8 mouse cellular contexts compared by ENCODE assay signal in the genomic region with DNA sequence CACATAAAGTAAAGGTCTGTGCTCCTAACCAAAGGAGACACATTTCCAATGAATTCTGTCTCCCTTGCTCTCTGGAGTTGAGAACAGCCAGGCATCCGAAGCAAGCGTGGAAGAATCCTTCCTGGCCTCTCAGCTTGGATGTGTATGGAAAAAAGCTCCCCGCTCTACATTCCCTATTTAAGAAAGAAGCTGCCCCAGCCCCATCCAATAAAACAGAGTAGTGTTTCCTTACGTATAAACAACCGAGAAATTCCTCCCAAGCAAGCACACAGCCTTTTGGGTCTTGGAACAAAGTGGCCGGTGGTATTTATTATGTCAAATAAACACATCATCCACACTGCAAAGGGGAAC.
DNase-seq lines count a peak whose midpoint lies in the region; ATAC-seq lines count a peak whose summit lies in the region.

No protein-coding gene starts in this region.

- intact Hi-C loops in heart, postnatal 14 days (cut with DNase I) = loop anchor here (5.0 kb wide), 1 partner anchor 90 kb away; no protein-coding TSS in a partner anchor

- no peaks in the 10 kb centered on the region for H3K9me3 ChIP-seq in heart, embryonic 12.5 days (replicated peaks)
- no peaks in the 10 kb centered on the region for H3K9me3 ChIP-seq in embryonic facial prominence, embryonic 12.5 days
- H3K9me3 ChIP-seq in hindbrain, embryonic 14.5 days (ENCODE audit: control insufficient read depth, low read length) = no peaks in the 10 kb centered on the region
- H3K9me3 ChIP-seq in midbrain, embryonic 10.5 days (replicated peaks) = peaks cover 5% of the 10 kb centered on the region; the same call in 1 of the 2 replicates

- H3K4me1 ChIP-seq in heart, embryonic 12.5 days (replicated peaks) = peaks cover 26% of the 10 kb centered on the region
- H3K4me1 ChIP-seq in embryonic facial prominence, embryonic 12.5 days = peaks cover 22% of the 10 kb centered on the region; the same call in 1 of the 2 replicates
- H3K4me1 ChIP-seq in hindbrain, embryonic 14.5 days (replicated peaks; ENCODE audit: control insufficient read depth, insufficient read depth, low read length) = 0 out of 2 replicates have a peak, but pooled peaks cover 5% of the 10 kb centered on the region
- H3K4me1 ChIP-seq in midbrain, embryonic 10.5 days = peaks cover 29% of the 10 kb centered on the region

- H3K36me3 ChIP-seq in heart, embryonic 12.5 days = no peaks in the 10 kb centered on the region; the same call in 1 of the 2 replicates
- H3K36me3 ChIP-seq in embryonic facial prominence, embryonic 12.5 days = no peaks in the 10 kb centered on the region
- H3K36me3 ChIP-seq in hindbrain, embryonic 14.5 days (replicated peaks; ENCODE audit: control insufficient read depth, insufficient read depth) = no peaks in the 10 kb centered on the region
- H3K36me3 ChIP-seq in midbrain, embryonic 10.5 days = no peaks in the 10 kb centered on the region

- H3K27me3 ChIP-seq in heart, embryonic 12.5 days (replicated peaks) = no peaks in the 10 kb centered on the region
- H3K27me3 ChIP-seq in embryonic facial prominence, embryonic 12.5 days = no peaks in the 10 kb centered on the region
- H3K27me3 ChIP-seq in hindbrain, embryonic 14.5 days (ENCODE audit: control insufficient read depth, insufficient read depth, low read length) = no peaks in the 10 kb centered on the region
- H3K27me3 ChIP-seq in midbrain, embryonic 10.5 days (ENCODE audit: low read depth, poor library complexity, severe bottlenecking) = no peaks in the 10 kb centered on the region

- DNase-seq in heart, postnatal 14 days = no peak
- DNase-seq in hindbrain, embryonic 14.5 days (ENCODE audit: low spot score) = no peak
- no peak for DNase-seq in midbrain, embryonic 10.5 days (ENCODE audit: low spot score)
- no peak for DNase-seq in adipocyte (ENCODE audit: low spot score)
- no peak for DNase-seq in adrenal gland, adult 18-20 months (ENCODE audit: low spot score in 2 of 2)

- H3K4me3 ChIP-seq in heart, embryonic 12.5 days = no peak overlapping the region
- H3K4me3 ChIP-seq in embryonic facial prominence, embryonic 12.5 days = no peak overlapping the region
- H3K4me3 ChIP-seq in hindbrain, embryonic 14.5 days (replicated peaks; ENCODE audit: low read length) = no peak overlapping the region
- no peak overlapping the region for H3K4me3 ChIP-seq in midbrain, embryonic 10.5 days

- WGBS in heart, embryonic 12.5 days = 53% methylated on average over 6 of the region's 6 CpGs
- 24% methylated on average over 6 of the region's 6 CpGs for WGBS in embryonic facial prominence, embryonic 12.5 days
- 36% methylated on average over 6 of the region's 6 CpGs for WGBS in hindbrain, embryonic 14.5 days
- WGBS in midbrain, embryonic 10.5 days = 58% methylated on average over 6 of the region's 6 CpGs

- H3K27ac ChIP-seq in heart, embryonic 12.5 days (ENCODE audit: poor library complexity, severe bottlenecking) = peak overlapping the region; percentile 82
- H3K27ac ChIP-seq in embryonic facial prominence, embryonic 12.5 days = peak overlapping the region; percentile 90
- H3K27ac ChIP-seq in hindbrain, embryonic 14.5 days = peak overlapping the region; percentile 47
- H3K27ac ChIP-seq in midbrain, embryonic 10.5 days (replicated peaks) = peak overlapping the region; percentile 82

- no peak overlapping the region for H3K9ac ChIP-seq in heart, embryonic 12.5 days
- no peak overlapping the region for H3K9ac ChIP-seq in embryonic facial prominence, embryonic 12.5 days
- no peak overlapping the region for H3K9ac ChIP-seq in hindbrain, embryonic 14.5 days

- no peak overlapping the region for H3K4me2 ChIP-seq in heart, embryonic 12.5 days
- no peak overlapping the region for H3K4me2 ChIP-seq in embryonic facial prominence, embryonic 12.5 days (replicated peaks)
- no peak overlapping the region for H3K4me2 ChIP-seq in hindbrain, embryonic 14.5 days (replicated peaks)

- ATAC-seq in heart, embryonic 12.5 days (ENCODE audit: insufficient number of reproducible peaks, low FRiP score) = no peak
- no peak; the same call in 1 of the 2 replicates for ATAC-seq in embryonic facial prominence, embryonic 12.5 days (ENCODE audit: insufficient number of reproducible peaks, insufficient read depth, low FRiP score, low TSS enrichment)
- ATAC-seq in hindbrain, embryonic 14.5 days (ENCODE audit: low FRiP score) = no peak
- ATAC-seq in activated CD4-positive, CD25-positive, alpha-beta regulatory T cell, adult 4 months = no peak
